Comparison of ENCODE assay signal across 10 mouse cellular contexts in genomic region chr5:134006001-134006400, GRCm38 (mm10).
DNase-seq lines count a peak whose midpoint lies in the region; ATAC-seq and TF ChIP-seq lines count a peak whose summit lies in the region.
"Had no signal": no experiment of that assay in that cellular context is flagged by ENCODE, and none has a peak within 500 bp of the region (broad histone marks: within the 10 kb centered on the region; RNA-seq: fewer than 3 reads in every experiment).

No protein-coding gene starts in this region.

- H3K27ac ChIP-seq in cerebellum, adult 2 months (ENCODE audit: insufficient read depth, low read length): no peak overlapping the region
- no peak overlapping the region for H3K27ac ChIP-seq in lung, embryonic 15.5 days
- H3K27ac ChIP-seq in forebrain, embryonic 11.5 days (ENCODE audit: low read depth, low read length): no peak overlapping the region
- H3K27ac ChIP-seq in limb, embryonic 14.5 days (replicated peaks; ENCODE audit: low read depth, low read length): no peak overlapping the region
- H3K27ac ChIP-seq: heart, embryonic 13.5 days; neural tube, embryonic 12.5 days had no signal

- no peak for TF ChIP-seq POLR2A in cerebellum, adult 2 months (IDR thresholded peaks at IDR 0.05; ENCODE audit: borderline replicate concordance, insufficient read depth, low read length)
- TF ChIP-seq POLR2A in limb, embryonic 14.5 days (IDR thresholded peaks at IDR 0.05; ENCODE audit: borderline replicate concordance, extremely low read depth, insufficient read depth, insufficient read length): no peak

- peak; percentile 31 for DNase-seq in cerebellum, adult 11-12 months
- no peak for DNase-seq in cerebellum, adult 2 months
- no peak for DNase-seq in lung, postnatal 14 days
- DNase-seq in forebrain, embryonic 11.5 days (ENCODE audit: low spot score): no peak
- DNase-seq in limb, embryonic 14.5 days (ENCODE audit: low spot score): no peak
- DNase-seq in layer of hippocampus, adult 11-12 months (ENCODE audit: low spot score): no peak
- no peak for DNase-seq in frontal cortex, postnatal 25 days (ENCODE audit: low spot score in 2 of 2)

- H3K27me3 ChIP-seq in cerebellum, adult 2 months (ENCODE audit: control insufficient read depth, insufficient read depth, low read length): no peaks in the 10 kb centered on the region
- no peaks in the 10 kb centered on the region for H3K27me3 ChIP-seq in lung, embryonic 15.5 days
- no peaks in the 10 kb centered on the region; the same call in 1 of the 2 replicates for H3K27me3 ChIP-seq in forebrain, embryonic 11.5 days (ENCODE audit: control insufficient read depth, insufficient read depth, low read length)
- H3K27me3 ChIP-seq in limb, embryonic 14.5 days (ENCODE audit: control insufficient read depth, insufficient read depth, low read length): 0 out of 2 replicates have a peak, but pooled peaks cover 4% of the 10 kb centered on the region
- H3K27me3 ChIP-seq: neural tube, embryonic 12.5 days had no signal

- no peak overlapping the region for H3K9ac ChIP-seq in lung, embryonic 15.5 days
- H3K9ac ChIP-seq in forebrain, embryonic 11.5 days (ENCODE audit: low read length): no peak overlapping the region
- no peak overlapping the region for H3K9ac ChIP-seq in limb, embryonic 14.5 days (ENCODE audit: low read depth, low read length, severe bottlenecking)
- H3K9ac ChIP-seq: heart, embryonic 13.5 days; neural tube, embryonic 12.5 days had no signal

- no peak for TF ChIP-seq CTCF in cerebellum, adult 2 months (IDR thresholded peaks at IDR 0.05; ENCODE audit: borderline replicate concordance, insufficient read depth, low read depth, low read length)

- H3K36me3 ChIP-seq in lung, embryonic 15.5 days: no peaks in the 10 kb centered on the region
- no peaks in the 10 kb centered on the region for H3K36me3 ChIP-seq in forebrain, embryonic 11.5 days (ENCODE audit: control insufficient read depth, insufficient read depth, low read length)
- no peaks in the 10 kb centered on the region for H3K36me3 ChIP-seq in limb, embryonic 14.5 days (ENCODE audit: control insufficient read depth, insufficient read depth, low read length)
- H3K36me3 ChIP-seq: heart, embryonic 13.5 days; neural tube, embryonic 12.5 days had no signal

- peak overlapping the region; percentile 59; the same call in 1 of the 2 replicates for H3K4me2 ChIP-seq in lung, embryonic 15.5 days
- H3K4me2 ChIP-seq in forebrain, embryonic 11.5 days (ENCODE audit: low read depth, low read length, severe bottlenecking): no peak overlapping the region
- H3K4me2 ChIP-seq in limb, embryonic 14.5 days (replicated peaks; ENCODE audit: low read depth, low read length, severe bottlenecking): 0 out of 2 replicates have a peak overlapping the region, but pooled peaks have one; percentile 45

- ATAC-seq in lung, embryonic 15.5 days (ENCODE audit: borderline replicate concordance, extremely low read depth, low FRiP score, low TSS enrichment): no peak
- ATAC-seq in forebrain, embryonic 11.5 days (replicated peaks; ENCODE audit: low FRiP score): 0 out of 2 replicates have a peak, but pooled peaks have one; percentile 22
- ATAC-seq in limb, embryonic 14.5 days (ENCODE audit: low FRiP score, low read depth): no peak

- 92% methylated on average over 3 of the region's 3 CpGs for WGBS in cerebellum, adult 2 months
- WGBS in lung, embryonic 15.5 days: 60% methylated on average over 3 of the region's 3 CpGs
- WGBS in forebrain, embryonic 11.5 days: 11% methylated on average over 3 of the region's 3 CpGs
- WGBS in limb, embryonic 14.5 days: 47% methylated on average over 3 of the region's 3 CpGs

- H3K4me1 ChIP-seq in cerebellum, adult 2 months (ENCODE audit: control insufficient read depth, insufficient read depth, low read length): peaks cover 2% of the 10 kb centered on the region; the same call in 1 of the 2 replicates
- peaks cover 4% of the 10 kb centered on the region; the same call in 1 of the 2 replicates for H3K4me1 ChIP-seq in lung, embryonic 15.5 days
- peaks cover 4% of the 10 kb centered on the region; the same call in 1 of the 2 replicates for H3K4me1 ChIP-seq in forebrain, embryonic 11.5 days (replicated peaks; ENCODE audit: control insufficient read depth, insufficient read depth, low read length)
- H3K4me1 ChIP-seq in limb, embryonic 14.5 days (ENCODE audit: control insufficient read depth, insufficient read depth, low read length): peaks cover 6% of the 10 kb centered on the region; the same call in 1 of the 2 replicates

- no peaks in the 10 kb centered on the region for H3K9me3 ChIP-seq in lung, embryonic 15.5 days
- H3K9me3 ChIP-seq in forebrain, embryonic 11.5 days (ENCODE audit: control insufficient read depth, low read length): no peaks in the 10 kb centered on the region
- no peaks in the 10 kb centered on the region for H3K9me3 ChIP-seq in limb, embryonic 14.5 days (ENCODE audit: control insufficient read depth, low read length)
- H3K9me3 ChIP-seq: heart, embryonic 13.5 days; neural tube, embryonic 12.5 days had no signal

- no peak overlapping the region for H3K4me3 ChIP-seq in cerebellum, adult 2 months (replicated peaks; ENCODE audit: insufficient read depth, low read depth, low read length)
- no peak overlapping the region for H3K4me3 ChIP-seq in lung, embryonic 15.5 days
- H3K4me3 ChIP-seq in forebrain, embryonic 11.5 days (ENCODE audit: low read depth, low read length): no peak overlapping the region
- H3K4me3 ChIP-seq in limb, embryonic 14.5 days (replicated peaks; ENCODE audit: low read length): no peak overlapping the region
